Mouse (Mus musculus) embryonic facial prominence, embryonic 10.5 days (tissue): ENCODE data around the gene Fmnl3. TPM values are rescaled to one million over a fixed set of nuclear protein-coding genes. Genes with fewer than 3 reads are reported as not detected.

Experiments
- DNase-seq: peaks from one replicate; pipeline ENCODE4 v3.0.0-alpha.2; 2017; ENCODE audit warnings: low spot score
- H3K27ac ChIP-seq: fragments of 300-500 bp; sonication (generic); replicated peaks from 2 replicates; pipeline ENCODE4 v1.5.1; 2016; ENCODE audit warnings: mild to moderate bottlenecking
- H3K27me3 ChIP-seq: fragments of 300-500 bp; sonication (generic); replicated peaks from 2 replicates; pipeline ENCODE4 v1.6.1; 2016; ENCODE audit warnings: low read depth, mild to moderate bottlenecking; ENCODE audit not compliant: poor library complexity, severe bottlenecking
- H3K36me3 ChIP-seq: fragments of 300-500 bp; sonication (generic); replicated peaks from 2 replicates; pipeline ENCODE4 v1.6.1; 2016; ENCODE audit warnings: mild to moderate bottlenecking, moderate library complexity
- H3K4me1 ChIP-seq: fragments of 300-500 bp; sonication (generic); 2 replicates; pipeline ENCODE4 v1.6.1; 2016
- H3K4me3 ChIP-seq: fragments of 300-500 bp; sonication (generic); 2 replicates; pipeline ENCODE4 v1.5.1; 2016; ENCODE audit warnings: mild to moderate bottlenecking, moderate library complexity
- H3K9me3 ChIP-seq: fragments of 300-500 bp; sonication (generic); 2 replicates; pipeline ENCODE4 v1.6.1; 2016; ENCODE audit warnings: mild to moderate bottlenecking
- WGBS: fragments of 180-500 bp; shearing (Covaris S2); methylation state at CpG from one replicate; pipeline ENCODE4 v1.1.7; 2016; 5-methylcytosine and 5-hydroxymethylcytosine counted together
- polyA plus RNA-seq: library from polyadenylated mRNA; unstranded; fragments of >200 nt; fragmentation: Nextera tagmentation; extraction: Ambion mirVana; gene quantifications from 2 replicates; pipeline ENCODE4 v1.2.1, GENCODE M21; 2016

Fmnl3 gene
- 24.4 and 25.6 TPM in 2 replicates for polyA plus RNA-seq

DNA sequence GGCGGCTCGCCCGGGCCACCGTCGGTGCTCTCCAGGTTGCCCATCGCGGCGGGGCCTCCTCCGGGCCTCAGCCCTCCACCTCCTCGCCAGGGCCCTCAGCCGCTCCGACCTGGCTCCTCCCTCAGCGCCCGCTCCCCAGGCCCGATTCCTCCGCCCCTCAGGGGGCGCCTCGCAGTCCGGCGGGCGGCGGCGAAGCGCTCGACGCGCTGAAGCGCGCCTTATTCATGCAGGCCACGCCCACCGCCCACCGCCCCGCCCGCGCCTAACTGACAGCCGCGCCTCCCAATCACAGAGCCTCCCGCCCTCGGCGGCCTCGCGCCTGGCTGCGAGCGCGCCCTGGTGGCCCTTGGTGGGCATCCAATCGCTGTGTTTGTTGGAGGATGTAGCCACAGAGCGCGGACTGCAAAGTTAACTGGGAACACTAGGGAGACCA, at the start of gene Fmnl3:
TSS of gene Fmnl3 (minus strand) at position 224 of the 433 bp plus-strand sequence.
- Histone ChIP-seq H3K27me3 (peaks cover 11% of the 10 kb centered on the region), H3K4me3 (peak within 1 kb of the TSS; percentile 91), H3K36me3 (no peaks in the 10 kb centered on the region), H3K9me3 (no peaks in the 10 kb centered on the region), H3K27ac (peak within 1 kb of the TSS; percentile 98), H3K4me1 (peaks cover 29% of the 10 kb centered on the region)
- WGBS: under 1% methylated on average over 48 of the region's 48 CpGs
- DNase-seq: peak; percentile 100

DNA sequence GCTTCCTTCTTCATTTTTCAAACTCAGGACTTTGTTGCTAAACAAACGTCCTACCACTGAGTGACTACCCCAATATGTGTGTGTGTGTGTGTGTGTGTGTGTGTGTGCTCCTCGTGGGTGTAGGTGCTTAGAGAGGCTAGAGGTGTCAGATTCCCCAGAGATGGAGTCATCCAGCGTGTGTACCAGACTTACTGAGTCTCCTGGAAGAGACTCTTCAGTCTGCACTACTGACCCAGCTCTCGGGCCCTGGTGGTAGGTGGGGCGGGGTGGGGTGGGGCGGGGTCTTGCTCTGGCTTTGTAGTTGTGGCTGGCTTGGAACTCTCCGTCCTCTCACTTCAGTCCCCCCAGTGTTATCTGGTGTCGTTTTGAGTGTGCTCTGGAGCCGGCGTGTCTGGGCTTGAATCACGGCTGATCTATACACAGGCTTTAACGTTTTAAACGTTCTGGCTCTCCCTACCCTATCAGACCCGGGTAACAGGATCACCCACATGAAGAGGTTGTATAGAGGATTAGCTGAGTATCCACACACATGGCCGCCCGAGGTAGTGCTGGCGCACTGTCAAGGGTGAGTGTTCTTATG, 47.5 kb upstream of the Fmnl3 start:
- Histone ChIP-seq H3K4me3 (no peak overlapping the region), H3K36me3 (peaks cover 16% of the 10 kb centered on the region), H3K4me1 (peaks cover 43% of the 10 kb centered on the region), H3K9me3 (no peaks in the 10 kb centered on the region), H3K27ac (peak overlapping the region; percentile 54), H3K27me3 (no peaks in the 10 kb centered on the region)
- 46% methylated on average over 17 of the region's 17 CpGs for WGBS
- peak; percentile 32 for DNase-seq

GRCm38 (mm10) chr15:99416957-99417356, 46.7 kb upstream of the Fmnl3 start:
- no peak overlapping the region for H3K4me3 ChIP-seq
- peaks cover 8% of the 10 kb centered on the region for H3K36me3 ChIP-seq
- no peaks in the 10 kb centered on the region for H3K9me3 ChIP-seq
- H3K27ac ChIP-seq: peak overlapping the region; percentile 72
- peaks cover 39% of the 10 kb centered on the region for H3K4me1 ChIP-seq
- WGBS: 33% methylated on average over 4 of the region's 4 CpGs
- no peak for DNase-seq
- H3K27me3 ChIP-seq: no peaks in the 10 kb centered on the region

- DNase-seq: peak; percentile 79
- Histone ChIP-seq H3K4me1 (peaks cover 39% of the 10 kb centered on the region), H3K4me3 (no peak overlapping the region), H3K27ac (0 out of 2 replicates have a peak overlapping the region, but pooled peaks have one; percentile 72), H3K9me3 (no peaks in the 10 kb centered on the region), H3K27me3 (no peaks in the 10 kb centered on the region), H3K36me3 (peaks cover 3% of the 10 kb centered on the region)
- WGBS: 26% methylated on average over 13 of the region's 13 CpGs
These were observed 46.1 kb upstream of the Fmnl3 start for GRCm38 (mm10) chr15:99416348-99416882.

DNA sequence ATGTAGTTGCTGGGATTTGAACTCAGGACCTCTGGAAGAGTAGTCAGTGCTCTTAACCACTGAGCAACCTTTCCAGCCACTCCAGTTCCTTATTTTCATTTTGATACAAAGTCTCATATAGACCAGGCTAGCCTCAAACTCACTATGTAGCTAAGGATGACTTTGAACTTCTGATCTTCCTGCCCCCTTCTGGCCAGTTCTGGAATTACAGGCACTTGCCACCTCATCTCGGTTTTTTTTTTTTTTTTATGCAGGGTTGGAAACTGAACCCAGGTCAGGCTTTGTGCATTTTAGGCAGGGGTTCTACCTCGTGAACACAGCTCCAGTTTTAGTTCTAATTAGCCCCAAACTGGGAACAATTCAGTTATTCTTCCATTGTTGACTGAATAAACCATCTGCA, 45.5 kb upstream of the Fmnl3 start:
- H3K4me1 ChIP-seq: peaks cover 39% of the 10 kb centered on the region
- no peaks in the 10 kb centered on the region; the same call in 1 of the 2 replicates for H3K36me3 ChIP-seq
- peak; percentile 40 for DNase-seq
- H3K27me3 ChIP-seq: no peaks in the 10 kb centered on the region
- no peak overlapping the region for H3K27ac ChIP-seq
- H3K4me3 ChIP-seq: no peak overlapping the region
- 26% methylated on average over 2 of the region's 2 CpGs for WGBS
- no peaks in the 10 kb centered on the region for H3K9me3 ChIP-seq

DNA sequence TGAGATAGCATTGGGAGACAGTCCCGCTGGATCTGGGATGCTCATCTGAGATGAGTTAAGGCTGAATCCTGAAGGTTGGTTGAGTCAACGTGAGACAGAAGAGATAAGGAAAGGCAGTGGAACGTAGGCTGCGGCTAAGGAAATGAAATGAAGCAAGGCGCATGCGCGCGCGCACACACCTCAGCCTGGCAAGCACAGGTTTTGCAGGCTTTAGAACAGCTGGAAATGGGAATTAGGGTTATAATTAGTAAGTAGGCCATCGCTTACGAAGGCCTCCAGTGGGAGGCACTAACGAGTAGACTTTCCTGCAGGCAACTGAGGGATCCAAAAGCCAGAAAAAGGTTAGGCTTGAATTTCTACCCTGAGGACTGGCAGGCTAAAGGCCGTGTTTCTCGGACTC, 41.5 kb upstream of the Fmnl3 start:
- Histone ChIP-seq H3K9me3 (no peaks in the 10 kb centered on the region), H3K27ac (no peak overlapping the region), H3K4me1 (0 out of 2 replicates have a peak, but pooled peaks cover 16% of the 10 kb centered on the region), H3K36me3 (peaks cover 39% of the 10 kb centered on the region), H3K27me3 (no peaks in the 10 kb centered on the region), H3K4me3 (no peak overlapping the region)
- peak; percentile 39 for DNase-seq
- 60% methylated on average over 14 of the region's 14 CpGs for WGBS

DNA sequence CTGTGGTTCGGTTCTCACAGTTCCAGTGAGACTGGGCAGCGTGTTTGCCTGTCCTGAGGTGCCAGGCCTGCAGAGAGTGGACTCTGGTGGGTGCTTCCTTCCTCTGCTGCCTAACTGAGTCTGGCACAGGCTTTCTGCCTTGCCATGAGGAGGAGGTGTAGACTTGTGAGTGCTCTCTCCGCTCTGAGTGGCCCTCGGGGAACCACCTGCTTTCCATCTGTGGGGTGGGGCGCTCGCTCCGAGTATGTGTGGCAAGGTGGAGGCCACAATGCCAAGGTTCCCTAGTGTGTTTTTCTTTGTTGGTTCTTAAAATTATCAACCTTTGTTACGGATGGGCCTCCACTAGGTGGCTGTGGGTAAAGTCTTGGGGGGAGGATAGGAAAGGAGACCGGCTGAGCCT, 38.6 kb upstream of the Fmnl3 start:
- Histone ChIP-seq H3K9me3 (no peaks in the 10 kb centered on the region), H3K4me3 (no peak overlapping the region), H3K27me3 (no peaks in the 10 kb centered on the region), H3K4me1 (0 out of 2 replicates have a peak, but pooled peaks cover 12% of the 10 kb centered on the region), H3K27ac (no peak overlapping the region), H3K36me3 (peaks cover 68% of the 10 kb centered on the region)
- no peak for DNase-seq
- WGBS: 92% methylated on average over 9 of the region's 9 CpGs

DNA sequence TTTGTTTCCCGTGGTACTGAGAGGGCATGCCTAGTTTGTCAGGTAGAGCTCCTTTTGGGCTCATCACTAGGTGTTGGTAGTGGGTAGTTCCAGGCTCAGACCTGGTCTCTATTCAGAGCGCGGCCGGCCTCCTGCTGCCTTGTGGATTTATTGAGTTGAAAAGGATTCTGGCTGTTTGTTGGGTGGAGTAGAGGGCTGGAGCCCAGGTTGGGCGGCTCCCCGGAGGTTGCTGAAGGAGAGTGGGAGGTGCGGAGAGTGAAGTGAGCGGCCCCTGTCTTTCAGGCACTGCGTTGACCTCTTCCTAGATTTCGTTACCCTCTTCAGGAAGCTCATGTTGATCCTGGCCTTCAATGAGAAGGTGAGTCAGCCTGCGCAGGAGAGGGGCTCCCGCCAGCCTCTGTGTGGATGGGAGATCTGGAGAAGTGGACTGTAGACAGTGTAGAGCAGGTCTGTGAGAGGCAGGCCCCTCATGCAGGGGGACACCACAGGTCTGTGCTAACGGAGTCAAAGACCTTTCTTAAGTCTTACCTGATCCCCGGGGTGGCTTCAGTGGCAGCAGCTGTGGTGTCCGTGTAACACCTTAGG, 36.8 kb upstream of the Fmnl3 start:
- no peak for DNase-seq
- no peak overlapping the region for H3K4me3 ChIP-seq
- 0 out of 2 replicates have a peak, but pooled peaks cover 12% of the 10 kb centered on the region for H3K4me1 ChIP-seq
- H3K9me3 ChIP-seq: no peaks in the 10 kb centered on the region
- no peaks in the 10 kb centered on the region for H3K27me3 ChIP-seq
- peaks cover 86% of the 10 kb centered on the region for H3K36me3 ChIP-seq
- WGBS: 92% methylated on average over 15 of the region's 15 CpGs
- H3K27ac ChIP-seq: no peak overlapping the region

DNA sequence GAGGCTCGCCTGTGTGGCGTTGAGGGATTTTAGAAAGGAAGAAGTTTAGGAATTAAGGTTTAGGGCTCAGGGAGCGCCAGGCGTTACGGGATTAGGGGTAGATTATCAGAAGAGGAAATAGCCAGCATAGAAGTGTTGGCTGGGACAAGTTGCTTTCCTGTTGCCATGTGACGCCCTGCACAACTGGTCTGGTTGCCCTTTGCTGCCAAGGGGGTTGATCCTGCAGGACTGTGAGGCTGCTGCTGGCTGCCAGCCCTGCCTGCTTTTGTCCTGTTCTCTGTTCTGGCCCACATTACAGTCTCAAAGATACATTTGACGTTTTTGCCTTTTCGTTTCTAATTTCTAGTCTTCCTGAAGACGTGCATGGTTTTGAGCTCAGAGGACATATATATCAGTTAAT, 34.9 kb upstream of the Fmnl3 start:
- Histone ChIP-seq H3K4me3 (no peak overlapping the region), H3K36me3 (peaks cover 98% of the 10 kb centered on the region), H3K9me3 (no peaks in the 10 kb centered on the region), H3K27me3 (no peaks in the 10 kb centered on the region), H3K4me1 (no peaks in the 10 kb centered on the region), H3K27ac (no peak overlapping the region)
- 94% methylated on average over 9 of the region's 9 CpGs for WGBS
- DNase-seq: no peak

- H3K4me1 ChIP-seq: peaks cover 13% of the 10 kb centered on the region
- no peak overlapping the region for H3K4me3 ChIP-seq
- DNase-seq: no peak
- 94% methylated on average over 12 of the region's 12 CpGs for WGBS
- no peaks in the 10 kb centered on the region for H3K27me3 ChIP-seq
- no peaks in the 10 kb centered on the region for H3K9me3 ChIP-seq
- no peak overlapping the region for H3K27ac ChIP-seq
- peaks cover 88% of the 10 kb centered on the region for H3K36me3 ChIP-seq
These were observed 33.0 kb upstream of the Fmnl3 start for GRCm38 (mm10) chr15:99403159-99403889.

GRCm38 (mm10) chr15:99400602-99401001, 30.3 kb upstream of the Fmnl3 start:
- 91% methylated on average over 6 of the region's 6 CpGs for WGBS
- no peaks in the 10 kb centered on the region for H3K27me3 ChIP-seq
- DNase-seq: no peak
- H3K4me1 ChIP-seq: peaks cover 28% of the 10 kb centered on the region
- H3K27ac ChIP-seq: no peak overlapping the region
- H3K4me3 ChIP-seq: no peak overlapping the region
- peaks cover 61% of the 10 kb centered on the region for H3K36me3 ChIP-seq
- H3K9me3 ChIP-seq: no peaks in the 10 kb centered on the region

- H3K27ac ChIP-seq: no peak overlapping the region
- no peaks in the 10 kb centered on the region for H3K27me3 ChIP-seq
- H3K36me3 ChIP-seq: peaks cover 51% of the 10 kb centered on the region
- DNase-seq: no peak
- H3K9me3 ChIP-seq: no peaks in the 10 kb centered on the region
- whole genome bisulfite sequencing: 84% methylated on average over 15 of the region's 15 CpGs
- peaks cover 38% of the 10 kb centered on the region for H3K4me1 ChIP-seq
- no peak overlapping the region for H3K4me3 ChIP-seq
These were observed 29.4 kb upstream of the Fmnl3 start for GRCm38 (mm10) chr15:99399503-99400245.
